Mouse (Mus musculus) neural tube, embryonic 15.5 days (tissue): Measurements from ENCODE around the gene Ywhah. TPM values are rescaled to one million over a fixed set of nuclear protein-coding genes. Genes with fewer than 3 reads are reported as not detected.

ENCODE experiments used
- polyA plus RNA-seq: library from polyadenylated mRNA; unstranded; fragments of >200 nt; fragmentation: Nextera tagmentation; extraction: Ambion mirVana; gene quantifications from 2 replicates; pipeline ENCODE4 v1.2.1, GENCODE M21; 2015

Ywhah gene
- polyA plus RNA-seq, 1 experiment from 2014 or later = 927 TPM

Other genes starting within 250 kb of the Ywhah start
- gene Pisd, start 233.2 kb upstream of the Ywhah start, polyA plus RNA-seq = 86.4 and 92.2 TPM in 2 replicates
- gene Gm20671, start 191.7 kb upstream of the Ywhah start, polyA plus RNA-seq = not detected in 2 replicates
- 9.6 and 10.2 TPM in 2 replicates for gene Prr14l, start 164.6 kb upstream of the Ywhah start, polyA plus RNA-seq
- 24.9 and 25.4 TPM in 2 replicates for gene Depdc5, start 155.1 kb upstream of the Ywhah start, polyA plus RNA-seq
- gene Slc5a1, start 85.4 kb downstream of the Ywhah start, polyA plus RNA-seq = 0.05 and 1.4 TPM in 2 replicates
- gene Spon2, start 199.6 kb downstream of the Ywhah start, polyA plus RNA-seq = 2.8 and 6.7 TPM in 2 replicates